Mouse (Mus musculus) thymus, adult 2 months (tissue): ENCODE data around the gene C2.

ENCODE experiments used
- CTCF ChIP-seq: fragments of 200-500 bp; IDR thresholded peaks from 2 replicates; pipeline ENCODE4 v1.5.1; 2012; ENCODE audit warnings: mild to moderate bottlenecking, control low read depth, low read length, moderate library complexity, borderline replicate concordance; ENCODE audit not compliant: control insufficient read depth, poor library complexity, insufficient read depth; ENCODE audit errors: extremely low read depth
- POLR2A ChIP-seq: fragments of 200-500 bp; IDR thresholded peaks from 2 replicates; pipeline ENCODE4 v1.6.1; 2012; ENCODE audit warnings: mild to moderate bottlenecking, low read length, control low read depth, moderate library complexity; ENCODE audit not compliant: control insufficient read depth, poor library complexity, insufficient read depth; ENCODE audit errors: extremely low read depth

- TF ChIP-seq CTCF (no peak), POLR2A (no peak)
Observed at GRCm38 (mm10) chr17:34937960-34938505, 40.0 kb upstream of the C2 start.
